7 mouse cellular contexts compared by ENCODE assay signal in genomic region chr4:122884051-122884450, GRCm38 (mm10). TPM values are rescaled to one million over a fixed set of nuclear protein-coding genes. Genes with fewer than 3 reads are reported as not detected.
DNase-seq lines count a peak whose midpoint lies in the region; ATAC-seq and TF ChIP-seq lines count a peak whose summit lies in the region.

No protein-coding gene starts in this region.

- WGBS in thymus, adult 2 months: 11% methylated on average over 2 of the region's 2 CpGs
- WGBS in forebrain, postnatal 0 days: 61% methylated on average over 2 of the region's 2 CpGs
- 18% methylated on average over 2 of the region's 2 CpGs for WGBS in liver, embryonic 15.5 days (ENCODE audit: insufficient replicate concordance)

- no peak for TF ChIP-seq POLR2A in thymus, adult 2 months (IDR thresholded peaks at IDR 0.05; ENCODE audit: control insufficient read depth, extremely low read depth, insufficient read depth, low read length, poor library complexity)

- TF ChIP-seq CTCF in thymus, adult 2 months (IDR thresholded peaks at IDR 0.05; ENCODE audit: borderline replicate concordance, control insufficient read depth, extremely low read depth, insufficient read depth, low read length, poor library complexity): no peak
- TF ChIP-seq CTCF in forebrain, postnatal 0 days (IDR thresholded peaks at IDR 0.05; ENCODE audit: low read depth): no peak

- no peaks in the 10 kb centered on the region for H3K36me3 ChIP-seq in thymus, adult 2 months (ENCODE audit: control insufficient read depth, insufficient read depth, low read length)
- H3K36me3 ChIP-seq in forebrain, postnatal 0 days (ENCODE audit: insufficient read depth): no peaks in the 10 kb centered on the region
- H3K36me3 ChIP-seq in liver, embryonic 15.5 days (replicated peaks): no peaks in the 10 kb centered on the region

- H3K4me1 ChIP-seq in thymus, adult 2 months (replicated peaks; ENCODE audit: control insufficient read depth, insufficient read depth, low read length): peaks cover 10% of the 10 kb centered on the region
- H3K4me1 ChIP-seq in forebrain, postnatal 0 days (ENCODE audit: insufficient read depth): peaks cover 12% of the 10 kb centered on the region; the same call in 1 of the 2 replicates
- peaks cover 47% of the 10 kb centered on the region for H3K4me1 ChIP-seq in liver, embryonic 15.5 days (replicated peaks)

- H3K4me3 ChIP-seq in thymus, adult 2 months (ENCODE audit: control insufficient read depth, insufficient read depth, low read length): no peak overlapping the region
- peak overlapping the region; percentile 72 for H3K4me3 ChIP-seq in forebrain, postnatal 0 days (ENCODE audit: low read depth, low read length)
- H3K4me3 ChIP-seq in liver, embryonic 15.5 days (replicated peaks): peak overlapping the region; percentile 80

- no peaks in the 10 kb centered on the region for H3K27me3 ChIP-seq in thymus, adult 2 months (ENCODE audit: control insufficient read depth, insufficient read depth, low read length)
- H3K27me3 ChIP-seq in forebrain, postnatal 0 days (ENCODE audit: insufficient read depth, low read length): no peaks in the 10 kb centered on the region
- no peaks in the 10 kb centered on the region for H3K27me3 ChIP-seq in liver, embryonic 15.5 days

- H3K9ac ChIP-seq in forebrain, postnatal 0 days: peak overlapping the region; percentile 25; the same call in 1 of the 2 replicates
- peak overlapping the region; percentile 80; the same call in 1 of the 2 replicates for H3K9ac ChIP-seq in liver, embryonic 15.5 days

- intact Hi-C loops in left cerebral cortex, postnatal 4 days (cut with DNase I): no loop called here

- peak overlapping the region; percentile 12 for H3K27ac ChIP-seq in thymus, adult 2 months (ENCODE audit: control insufficient read depth, insufficient read depth, low read length)
- no peak overlapping the region for H3K27ac ChIP-seq in forebrain, postnatal 0 days (ENCODE audit: low read depth, low read length)
- H3K27ac ChIP-seq in liver, embryonic 15.5 days (replicated peaks): peak overlapping the region; percentile 99

- H3K4me2 ChIP-seq in forebrain, postnatal 0 days (ENCODE audit: low read depth): peak overlapping the region; percentile 60
- peak overlapping the region; percentile 93 for H3K4me2 ChIP-seq in liver, embryonic 15.5 days

- no peak for DNase-seq in thymus, adult 2 months
- no peak for DNase-seq in thymus, postnatal 36 days
- no peak for DNase-seq in forebrain, postnatal 0 days
- DNase-seq in urinary bladder, adult 18-20 months (ENCODE audit: low spot score in 2 of 2): no peak
- no peak for DNase-seq in left cerebral cortex, postnatal 4 days
- no peak for DNase-seq in cerebellum, adult 11-12 months

- H3K9me3 ChIP-seq in forebrain, postnatal 0 days (ENCODE audit: low read length): no peaks in the 10 kb centered on the region
- H3K9me3 ChIP-seq in liver, embryonic 15.5 days (replicated peaks): no peaks in the 10 kb centered on the region

- no peak for ATAC-seq in forebrain, postnatal 0 days
- ATAC-seq in liver, embryonic 15.5 days (ENCODE audit: insufficient read depth): no peak

RNA-seq across cellular contexts. Expression of gene Cap1, which starts 1.8 kb away (rescaled TPM):
- polyA plus RNA-seq in thymus, adult 2 months (2012; rRNA removed): 192 and 203 TPM in 2 replicates
- total RNA-seq in forebrain, postnatal 0 days (2014; rRNA removed): 155 and 161 TPM in 2 replicates
- polyA plus RNA-seq in forebrain, postnatal 0 days (2015; fragmentation: Nextera tagmentation; extraction: Ambion mirVana): 68.5 and 75.2 TPM in 2 replicates
- polyA plus RNA-seq in liver, embryonic 15.5 days (2015; fragmentation: Nextera tagmentation; extraction: Ambion mirVana): 24.6 and 25.4 TPM in 2 replicates
- total RNA-seq in left cerebral cortex, postnatal 4 days (2021): 100 to 1,000 TPM; 174 to 186 TPM

RNA-seq across cellular contexts. Expression of gene Ppt1, which starts 48.0 kb away (rescaled TPM):
- 79.5 and 86.7 TPM in 2 replicates for polyA plus RNA-seq in thymus, adult 2 months (2012; rRNA removed)
- 43.7 and 53.8 TPM in 2 replicates for total RNA-seq in forebrain, postnatal 0 days (2014; rRNA removed)
- polyA plus RNA-seq in forebrain, postnatal 0 days (2015; fragmentation: Nextera tagmentation; extraction: Ambion mirVana): 51.1 and 68.7 TPM in 2 replicates
- polyA plus RNA-seq in liver, embryonic 15.5 days (2015; fragmentation: Nextera tagmentation; extraction: Ambion mirVana): 18.9 and 20.1 TPM in 2 replicates
- 10 to 100 TPM; 48.2 to 52.9 TPM for total RNA-seq in left cerebral cortex, postnatal 4 days (2021)
